Mouse (Mus musculus) cerebellum, adult 9-11 months (tissue): Measurements from ENCODE around the gene Flot2.
"Not testable (repeated sequence)": the region's sequence is repeated elsewhere in the genome, so short reads cannot be mapped to it uniquely, and the experiment has no call there.

ENCODE experiments used
- DNase-seq: peaks from one replicate; pipeline ENCODE4 v3.0.0; 2022

The Flot2 gene

DNA sequence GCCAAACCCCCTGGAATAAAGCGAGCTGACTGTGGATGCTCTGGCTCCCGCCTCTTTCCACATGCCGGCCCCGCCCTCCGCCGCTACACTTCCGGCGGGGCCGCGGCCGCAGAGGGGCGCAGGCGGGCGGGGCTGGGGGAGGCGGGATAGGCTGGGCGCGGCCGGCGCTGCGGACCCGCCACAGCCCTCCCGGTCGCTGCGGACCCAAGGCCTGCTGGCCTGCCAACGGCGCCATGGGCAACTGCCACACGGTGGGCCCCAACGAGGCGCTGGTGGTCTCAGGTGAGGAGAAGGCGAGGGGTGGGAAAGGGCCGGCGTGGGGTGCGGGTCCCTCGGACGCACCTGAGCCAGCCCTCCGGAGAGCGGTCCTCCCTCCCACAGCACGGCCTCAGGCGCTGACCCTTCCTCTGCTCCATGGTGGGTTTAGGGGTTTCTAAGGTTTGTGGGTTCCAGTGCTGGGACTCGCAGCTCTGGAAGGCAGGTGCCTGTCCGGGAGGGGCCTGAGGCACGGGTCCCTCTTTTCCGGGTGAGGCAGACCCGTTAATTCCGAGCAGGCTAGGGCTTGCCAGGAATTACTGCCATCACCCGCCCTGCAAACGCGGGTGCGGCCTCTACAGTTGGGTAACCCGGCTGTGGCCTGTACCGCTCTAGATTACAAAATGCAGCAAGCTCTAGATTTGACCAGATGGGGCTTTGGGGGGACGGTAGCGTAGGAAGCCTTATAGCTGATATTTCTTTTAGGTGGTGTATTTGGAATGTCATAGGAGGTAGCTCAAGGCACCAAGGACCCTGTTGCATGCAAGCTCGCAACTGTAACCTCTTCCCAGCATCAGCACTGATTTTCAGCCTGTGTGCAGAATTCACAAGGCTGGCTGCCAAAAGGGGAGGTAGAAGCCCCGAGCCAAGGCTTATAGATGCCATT, at the start of gene Flot2:
Gene Flot2, plus strand, starts transcription at position 101 of the 922 bp plus-strand sequence.
- peak; percentile 64 for DNase-seq

DNA sequence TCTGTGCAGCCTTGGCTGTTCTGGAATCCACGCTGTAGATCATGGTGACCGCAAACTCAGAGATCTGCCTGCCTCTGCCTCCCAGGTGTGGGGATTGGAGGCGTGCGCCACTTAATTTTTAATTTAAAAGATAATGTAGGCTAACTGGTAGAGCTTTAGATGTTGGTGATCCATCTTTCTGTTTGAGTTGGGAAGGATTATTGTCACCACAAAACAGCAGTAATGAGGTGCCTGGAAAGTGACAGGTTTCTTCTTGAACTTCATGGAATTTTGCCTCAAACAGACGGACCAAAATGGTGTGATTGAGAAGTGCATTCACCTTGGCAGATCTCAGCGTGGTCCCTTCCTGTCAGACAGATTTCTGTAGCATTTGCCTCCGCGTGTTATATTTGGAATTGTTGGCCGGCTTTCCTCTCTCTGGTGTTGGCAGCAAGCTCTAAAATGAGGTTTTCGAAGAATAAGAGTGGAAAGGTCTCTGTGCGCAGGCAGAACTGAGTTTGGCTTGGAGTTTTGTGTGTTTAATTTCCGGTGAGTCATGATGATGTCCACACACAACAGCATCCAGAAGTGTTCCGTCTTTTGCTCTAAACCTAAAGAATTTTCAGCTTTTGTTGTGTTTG, 48.5 kb upstream of the Flot2 start:
- peak; percentile 68 for DNase-seq

DNA sequence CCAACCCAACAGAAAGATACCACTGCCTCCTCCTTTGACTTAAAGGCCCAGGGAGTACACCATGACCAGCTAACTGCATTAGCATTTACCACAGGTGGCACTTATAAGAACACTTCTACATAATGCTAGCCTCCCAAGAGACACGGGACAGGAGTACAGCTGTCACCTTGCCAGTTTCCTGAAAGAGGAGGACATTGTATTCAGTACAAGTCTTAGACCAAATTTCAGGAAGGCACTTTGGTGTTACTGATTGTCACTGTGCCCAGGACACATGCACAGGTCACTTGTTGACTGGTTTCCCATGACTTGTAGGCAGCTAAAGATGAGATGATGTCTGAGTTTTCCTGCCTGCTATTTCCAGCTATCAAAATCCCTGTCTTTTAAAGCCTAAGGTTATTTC, 42.2 kb upstream of the Flot2 start:
- no peak for DNase-seq

DNA sequence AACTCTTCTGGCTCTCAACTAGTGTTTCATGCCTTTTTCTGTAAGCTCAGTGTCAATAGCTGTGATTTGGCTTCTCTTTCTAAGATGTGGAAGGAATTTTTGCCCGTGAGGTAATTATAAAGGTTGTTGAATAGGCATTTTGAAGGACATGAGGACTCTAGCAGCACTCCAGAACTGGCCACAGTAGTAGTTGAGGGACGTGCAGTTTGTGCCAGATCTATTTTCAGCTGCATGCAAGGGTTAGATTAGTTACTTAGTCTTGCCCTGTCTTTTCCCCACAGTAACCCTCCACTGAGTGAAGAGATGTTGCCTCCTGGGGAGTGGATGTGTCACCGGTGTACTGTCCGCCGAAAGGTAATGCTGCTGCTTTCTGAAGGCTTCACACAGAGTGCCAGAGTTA, 31.3 kb upstream of the Flot2 start:
- DNase-seq, result no peak

DNA sequence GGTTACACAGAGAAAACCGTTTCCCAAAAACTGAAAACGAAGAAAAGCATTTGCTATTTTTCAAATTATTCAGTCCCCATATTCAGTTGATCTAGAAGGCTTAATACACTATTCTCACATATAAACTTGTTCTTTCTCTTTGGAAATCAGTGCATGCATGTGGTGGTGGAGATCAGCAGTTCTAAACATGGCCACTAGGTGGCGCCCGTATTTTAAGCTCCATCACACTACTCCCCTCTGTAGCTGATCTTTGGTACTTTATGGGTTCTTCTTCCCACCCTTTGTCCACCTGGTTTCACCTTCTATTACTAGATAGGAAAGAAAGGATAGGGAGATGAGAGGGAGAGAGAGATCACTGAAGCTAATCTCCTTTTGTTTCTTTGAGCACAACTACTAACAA, 18.1 kb upstream of the Flot2 start:
- DNase-seq, result no peak

DNA sequence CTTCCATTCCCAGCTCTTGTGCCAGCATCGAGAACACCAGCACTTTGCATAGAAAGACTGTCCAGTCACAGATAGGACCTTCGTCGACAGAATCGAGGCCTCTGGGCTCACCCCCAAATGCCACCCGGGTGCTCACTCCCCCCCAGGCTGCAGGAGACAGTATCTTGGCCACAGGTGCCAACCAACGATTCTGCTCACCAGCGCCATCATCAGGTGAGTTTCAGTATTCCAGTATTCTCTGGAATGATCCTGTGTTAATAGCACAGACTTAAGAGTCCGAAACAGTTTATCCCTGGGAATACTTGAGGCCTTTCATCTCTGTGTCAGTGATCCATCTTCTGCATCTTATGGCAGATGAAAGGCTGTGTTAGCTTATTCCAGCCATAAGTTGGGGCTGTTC, 14.1 kb upstream of the Flot2 start:
- no peak for DNase-seq

DNA sequence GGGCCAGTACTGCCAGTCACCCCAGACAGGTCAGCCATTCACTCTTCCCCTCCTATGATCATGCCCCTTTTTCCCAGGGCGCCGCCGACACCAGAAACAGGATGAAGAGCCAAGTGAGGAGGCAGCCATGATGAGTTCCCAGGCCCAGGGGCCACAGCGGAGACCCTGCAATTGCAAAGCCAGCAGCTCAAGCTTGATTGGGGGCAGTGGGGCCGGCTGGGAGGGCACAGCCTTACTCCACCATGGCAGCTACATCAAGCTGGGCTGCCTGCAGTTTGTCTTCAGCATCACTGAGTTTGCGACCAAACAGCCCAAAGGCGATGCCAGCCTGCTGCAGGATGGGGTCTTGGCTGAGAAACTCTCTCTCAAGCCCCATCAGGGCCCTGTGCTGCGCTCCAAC, 8.5 kb upstream of the Flot2 start:
- DNase-seq, result no peak

DNA sequence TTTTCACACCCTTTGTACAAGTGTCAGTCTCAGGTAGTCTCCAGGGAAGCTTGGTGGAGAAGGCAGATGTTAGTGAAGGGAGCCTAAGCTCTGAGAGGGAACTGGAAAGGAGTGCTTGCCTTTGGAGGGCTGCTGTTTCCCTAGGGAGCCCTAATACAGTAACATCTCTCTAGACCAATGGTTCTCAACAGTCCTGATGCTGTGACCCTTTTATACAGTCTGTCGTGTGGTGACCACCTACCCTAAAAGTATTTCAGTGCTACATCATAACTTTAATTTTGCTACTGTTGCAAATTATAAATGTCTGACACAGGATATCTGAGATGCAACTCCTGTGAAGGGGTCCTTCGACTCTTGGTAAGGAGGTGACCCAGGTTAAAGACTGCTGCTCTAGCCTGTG, 7.1 kb upstream of the Flot2 start:
- no peak for DNase-seq

DNA sequence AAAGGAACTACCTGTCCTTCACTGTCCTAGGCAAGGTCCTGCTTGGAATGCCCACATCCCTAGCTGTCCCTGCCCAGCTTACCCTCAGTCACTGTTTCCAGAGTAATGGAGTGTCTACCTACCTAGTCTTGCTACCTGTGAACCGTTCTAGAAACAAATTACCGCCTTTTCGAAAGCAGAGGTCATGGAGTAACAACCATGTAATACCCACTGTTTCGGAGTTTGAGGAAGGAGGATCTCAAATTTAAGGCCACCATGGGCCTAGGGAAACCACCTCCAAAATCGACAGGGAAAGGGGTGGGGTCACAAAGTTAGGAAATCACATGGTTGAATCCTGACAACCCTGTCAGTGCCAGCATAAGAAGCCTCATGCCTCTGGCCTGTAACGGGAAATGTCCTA, 6.3 kb upstream of the Flot2 start:
- DNase-seq, result no peak

DNA sequence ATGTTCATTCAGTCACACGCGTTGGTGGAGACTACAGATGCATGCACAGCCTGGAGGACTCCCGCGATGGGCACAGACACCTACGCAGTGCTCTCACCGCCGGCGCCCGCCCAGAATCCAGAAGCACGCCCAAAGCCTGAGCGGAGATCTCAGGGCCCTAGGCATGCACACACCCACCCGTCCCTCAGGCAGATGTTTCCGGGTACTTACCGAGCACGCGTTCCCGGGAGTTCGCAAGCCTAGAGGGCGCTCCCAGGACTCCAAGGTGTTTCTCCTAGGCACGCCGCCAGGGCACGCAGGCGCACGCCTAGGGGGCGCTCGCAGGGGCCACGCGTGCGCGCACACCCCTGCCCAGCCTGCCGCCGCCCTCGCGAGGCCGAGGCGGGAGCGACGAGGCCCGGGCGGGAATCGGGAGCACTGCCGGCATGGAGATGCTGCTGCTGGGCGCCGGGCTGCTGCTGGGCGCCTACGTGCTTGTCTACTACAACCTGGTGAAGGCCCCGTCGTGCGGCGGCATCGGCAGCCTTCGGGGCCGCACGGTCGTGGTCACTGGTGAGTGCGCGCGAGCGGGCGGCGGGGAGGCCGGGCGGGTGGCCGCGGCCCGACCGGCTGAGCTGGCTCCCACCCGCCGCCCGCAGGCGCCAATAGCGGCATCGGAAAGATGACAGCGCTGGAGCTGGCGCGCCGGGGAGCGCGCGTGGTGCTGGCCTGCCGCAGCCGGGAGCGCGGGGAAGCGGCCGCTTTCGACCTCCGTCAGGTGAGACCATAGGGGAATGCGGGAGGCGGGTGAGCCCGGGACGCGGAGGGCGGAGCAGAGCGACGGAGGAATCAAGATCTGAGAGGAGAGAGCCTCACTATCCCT, 5.6 kb upstream of the Flot2 start, which contains the start of gene Dhrs13:
Gene Dhrs13, plus strand, starts transcription at position 334 of the 862 bp plus-strand sequence.
- DNase-seq, result peak; percentile 91

DNA sequence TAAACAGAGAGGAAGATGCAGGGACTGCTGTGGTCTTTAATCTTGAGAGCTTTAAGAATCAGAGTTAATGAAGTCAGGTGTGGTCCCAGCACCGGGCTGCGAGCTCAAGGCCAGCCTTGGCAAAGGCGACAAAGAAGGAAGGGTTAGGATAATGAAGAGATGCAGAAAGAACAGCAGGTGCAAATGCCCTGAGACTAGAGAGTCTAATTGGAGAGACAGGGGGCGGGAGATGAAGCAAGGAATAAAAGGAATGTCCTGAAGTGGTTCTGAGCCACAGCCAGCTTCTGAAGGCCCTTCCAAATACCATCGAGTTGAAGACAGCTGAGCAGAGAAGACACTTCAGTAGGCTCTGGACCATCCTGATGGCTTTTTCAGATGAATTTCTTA, 4.9 kb upstream of the Flot2 start:
- DNase-seq, result no peak

DNA sequence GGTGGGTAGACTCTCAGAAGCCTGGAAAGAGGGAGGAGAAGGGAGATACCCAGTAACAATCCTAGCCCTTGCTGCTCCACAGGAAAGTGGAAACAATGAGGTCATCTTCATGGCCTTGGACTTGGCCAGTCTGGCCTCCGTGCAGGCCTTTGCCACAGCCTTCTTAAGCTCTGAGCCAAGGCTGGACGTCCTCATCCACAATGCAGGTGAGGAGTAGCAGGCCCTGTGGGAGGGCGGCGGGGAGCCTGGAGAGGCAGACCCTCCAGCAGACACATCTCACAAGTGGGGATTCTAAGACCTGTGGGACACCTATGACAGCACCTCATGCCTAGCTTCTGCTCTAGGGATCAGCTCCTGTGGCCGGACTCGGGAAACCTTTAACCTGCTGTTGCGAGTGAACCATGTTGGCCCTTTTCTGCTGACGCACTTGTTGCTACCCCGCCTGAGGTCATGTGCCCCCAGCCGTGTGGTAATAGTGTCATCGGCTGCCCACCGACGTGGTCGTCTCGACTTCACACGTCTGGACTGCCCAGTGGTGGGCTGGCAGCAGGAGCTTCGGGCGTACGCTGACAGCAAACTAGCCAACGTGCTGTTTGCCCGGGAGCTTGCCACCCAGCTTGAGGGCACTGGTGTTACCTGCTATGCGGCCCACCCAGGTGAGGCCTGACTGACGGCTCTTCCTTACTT, 3.7 kb upstream of the Flot2 start:
- peak; percentile 46 for DNase-seq

DNA sequence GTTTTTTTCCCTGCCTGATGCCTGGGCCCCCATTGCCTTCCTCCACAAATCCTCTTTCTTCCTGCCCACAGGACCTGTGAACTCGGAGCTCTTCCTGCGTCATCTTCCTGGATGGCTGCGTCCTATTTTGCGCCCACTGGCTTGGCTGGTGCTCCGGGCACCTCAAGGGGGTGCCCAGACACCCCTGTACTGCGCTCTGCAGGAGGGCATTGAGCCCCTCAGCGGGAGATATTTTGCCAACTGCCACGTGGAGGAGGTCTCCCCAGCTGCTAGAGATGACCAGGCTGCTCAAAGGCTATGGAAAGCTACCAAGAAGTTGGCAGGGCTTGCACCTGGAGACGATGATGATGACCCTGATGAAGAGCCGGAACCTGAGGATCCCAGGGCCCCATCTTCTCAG, 940 bp upstream of the Flot2 start:
- DNase-seq, result peak; percentile 47

DNA sequence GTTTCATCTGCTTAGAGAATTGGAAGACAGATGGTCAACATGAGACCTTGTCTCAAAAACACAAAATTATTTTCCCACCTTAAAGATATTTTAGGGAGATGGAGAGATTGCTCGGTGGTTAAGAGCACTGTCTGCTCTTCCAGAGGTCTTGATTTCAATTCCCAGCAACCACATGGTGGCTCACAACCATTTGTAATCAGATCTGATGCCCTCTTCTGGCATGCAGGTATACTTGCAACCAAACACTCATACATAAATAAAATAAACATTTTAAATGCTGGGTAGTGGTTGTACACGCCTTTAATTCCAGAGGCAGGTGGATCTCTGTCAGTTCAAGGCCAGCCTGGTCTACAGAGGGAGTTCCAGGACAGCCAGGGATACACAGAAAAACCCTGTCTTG, 3.1 kb downstream of the Flot2 start:
- no peak for DNase-seq

DNA sequence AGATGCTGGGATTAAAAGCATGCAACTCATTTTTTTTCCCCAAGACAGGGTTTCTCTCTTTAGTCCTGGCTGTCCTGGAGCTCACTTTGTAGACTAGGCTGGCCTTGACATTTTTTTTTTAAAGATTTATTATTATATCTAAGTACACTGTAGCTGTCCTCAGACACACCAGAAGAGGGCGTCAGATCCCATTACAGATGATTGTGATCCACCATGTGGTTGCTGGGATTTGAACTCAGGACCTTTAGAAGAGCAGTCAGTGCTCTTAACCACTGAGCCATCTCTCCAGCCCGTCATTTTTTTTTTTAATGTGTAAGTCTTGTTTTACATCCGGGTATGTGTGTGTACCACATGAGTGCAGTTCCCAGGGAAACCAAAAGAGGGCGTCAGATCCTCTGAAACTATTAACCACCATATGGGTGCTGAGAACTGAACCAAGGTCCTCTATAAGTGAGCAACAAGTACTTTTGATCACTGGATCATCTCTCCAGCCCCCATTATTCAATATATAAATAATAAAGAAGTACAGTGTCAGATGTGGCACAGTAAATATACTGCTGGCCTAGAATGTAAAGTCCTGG, 4.6 kb downstream of the Flot2 start:
- DNase-seq, result not testable (repeated sequence)

DNA sequence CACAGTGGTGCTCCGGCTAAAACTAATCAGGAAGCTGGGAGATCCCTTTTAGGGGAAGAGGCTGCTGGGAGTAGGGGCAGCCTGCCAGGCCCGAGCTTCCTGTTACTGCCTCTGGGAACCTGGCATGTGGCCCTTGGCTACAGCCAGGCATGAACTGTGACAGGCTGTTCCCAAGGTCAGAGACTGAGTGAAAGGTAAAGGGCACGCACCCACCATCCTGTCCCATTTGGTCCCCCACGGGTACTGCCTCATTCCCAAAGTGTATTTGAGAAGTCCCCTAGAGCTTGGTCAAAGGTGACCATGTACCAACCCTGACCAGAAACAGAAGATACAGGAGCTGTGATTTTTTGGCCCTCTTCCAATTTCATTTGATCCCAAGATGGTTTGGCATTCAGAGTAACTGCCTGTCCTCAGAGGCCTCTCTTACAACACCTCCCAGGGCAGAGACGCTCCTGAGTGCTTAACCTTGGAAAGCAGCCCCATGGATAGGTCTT, 7.1 kb downstream of the Flot2 start:
- peak; percentile 93 for DNase-seq

DNA sequence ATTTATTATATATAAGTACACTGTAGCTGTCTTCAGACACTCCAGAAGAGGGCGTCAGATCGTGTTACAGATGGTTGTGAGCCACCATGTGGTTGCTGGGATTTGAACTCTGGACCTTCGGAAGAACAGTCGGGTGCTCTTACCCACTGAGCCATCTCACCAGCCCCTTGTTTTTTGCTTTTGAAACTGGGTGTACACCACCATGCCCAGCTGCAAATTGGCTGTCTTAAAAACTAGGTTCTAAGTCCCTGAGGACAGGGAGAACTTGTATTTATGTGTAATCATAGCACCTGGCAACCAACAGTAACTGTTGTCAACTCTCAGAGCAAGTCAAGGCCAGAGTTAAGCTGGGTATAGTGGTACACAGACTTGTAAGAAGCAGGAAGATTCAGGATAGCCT, 10.9 kb downstream of the Flot2 start:
- not testable (repeated sequence) for DNase-seq

DNA sequence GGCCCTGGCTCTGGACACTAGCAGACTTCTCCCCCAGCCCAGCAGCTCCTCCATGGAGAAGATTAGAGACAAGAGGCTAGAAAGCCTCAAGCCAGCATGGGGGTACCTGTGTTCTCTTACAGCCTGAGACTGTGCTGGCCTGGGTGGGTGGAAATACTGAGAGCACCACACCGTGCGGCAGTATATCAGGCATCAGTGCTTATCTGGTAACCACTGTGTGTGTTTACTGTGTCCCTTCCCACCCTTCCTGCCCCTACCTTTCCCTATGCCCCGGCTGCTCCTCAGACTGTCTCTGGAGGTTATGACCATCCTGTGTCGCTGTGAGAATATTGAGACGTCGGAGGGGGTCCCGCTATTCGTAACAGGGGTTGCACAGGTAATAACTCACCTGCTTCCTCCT, 15.3 kb downstream of the Flot2 start:
- DNase-seq, result no peak

DNA sequence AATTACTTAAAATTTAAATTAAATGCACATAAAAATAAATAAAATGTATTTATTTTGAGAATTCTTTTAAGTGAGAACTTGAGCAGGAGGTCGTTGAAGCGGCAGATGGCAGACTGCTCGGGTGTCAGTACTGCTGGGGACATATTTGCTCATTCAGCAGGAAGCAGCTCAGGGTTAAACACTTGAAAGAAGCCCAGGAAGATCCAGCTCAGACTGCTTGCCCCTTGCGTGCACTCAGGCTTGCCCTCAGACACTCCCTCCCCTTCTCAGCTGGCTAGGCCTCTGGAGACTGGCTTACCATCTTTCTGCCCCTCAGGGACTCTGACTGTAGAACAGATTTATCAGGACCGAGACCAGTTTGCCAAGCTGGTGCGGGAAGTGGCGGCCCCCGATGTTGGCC, 19.2 kb downstream of the Flot2 start:
- DNase-seq, result no peak

DNA sequence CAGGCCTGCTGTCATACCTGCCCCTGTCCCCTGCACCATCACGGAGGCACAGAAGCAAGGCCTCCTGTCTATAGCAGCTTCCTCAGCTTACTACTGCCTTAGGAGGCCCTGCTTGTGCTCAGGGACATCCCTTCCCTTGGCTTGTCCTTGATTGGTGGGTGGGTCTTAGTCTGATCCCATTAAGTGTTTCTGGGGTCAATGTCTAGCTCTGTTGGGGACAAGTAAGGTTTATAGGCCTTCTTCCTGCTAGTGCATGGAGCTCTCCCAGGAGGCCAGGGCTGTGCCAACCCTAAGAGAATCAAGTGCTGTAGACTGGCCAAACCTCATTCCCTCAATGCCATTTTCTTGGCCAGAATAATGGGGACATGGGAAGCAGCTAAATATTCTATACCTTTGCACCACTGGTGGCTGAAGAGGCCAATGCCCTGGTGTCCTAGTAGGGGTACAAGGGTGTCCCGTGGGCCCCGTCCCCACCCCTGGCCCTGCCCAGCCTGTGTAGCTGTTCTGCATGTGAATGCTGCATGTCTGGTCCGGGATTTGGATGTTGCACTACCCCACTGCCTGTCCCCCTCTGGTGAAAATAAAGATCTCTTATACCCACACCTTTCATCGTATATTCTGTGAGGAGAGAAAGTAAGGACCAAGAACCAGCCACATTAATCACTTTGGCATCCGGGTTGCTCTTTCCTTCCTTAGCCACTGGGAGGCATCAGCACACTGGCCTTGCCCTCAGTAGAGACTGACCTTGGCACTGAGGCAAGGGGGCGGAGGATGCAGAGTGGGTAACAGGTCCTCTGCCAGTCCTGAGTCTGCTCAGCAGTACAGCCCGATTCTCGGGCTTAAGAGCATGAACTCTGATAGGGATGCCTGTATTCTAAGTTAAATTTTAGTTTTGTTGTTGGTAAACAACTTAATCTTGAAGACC, 22.4 kb downstream of the Flot2 start:
- peak; percentile 57 for DNase-seq

DNA sequence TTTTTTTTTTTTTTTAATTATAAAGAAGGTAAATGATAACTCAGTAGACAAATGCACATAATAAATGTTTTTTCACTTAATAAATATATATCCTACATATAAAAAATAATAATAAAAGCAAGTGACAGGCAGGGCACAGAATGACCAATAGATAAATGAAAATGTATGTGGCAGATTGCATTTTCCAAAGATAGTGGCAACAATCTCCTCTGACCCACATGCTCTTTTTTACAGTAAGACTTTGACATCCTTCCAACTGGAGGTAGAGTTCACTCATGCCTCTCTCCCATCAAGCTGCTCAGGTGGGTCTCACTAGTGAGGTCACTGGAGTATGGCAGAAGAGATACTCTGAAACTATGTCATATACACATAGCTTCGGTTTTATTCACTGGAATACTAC, 24.8 kb downstream of the Flot2 start:
- no peak for DNase-seq
